Mouse (Mus musculus) megakaryocyte, embryonic 14.5 days (primary cell): ENCODE data around the gene Eno3.

Experiments used
- FLI1 ChIP-seq: IDR thresholded peaks from 2 replicates; pipeline ENCODE4 v1.6.1; 2012; ENCODE audit warnings: low read length, inconsistent platforms, mixed read lengths
- GATA1 ChIP-seq: IDR thresholded peaks from 3 replicates; pipeline ENCODE4 v1.6.1; 2012; ENCODE audit warnings: mixed read lengths, low read length, inconsistent platforms, borderline replicate concordance

DNA sequence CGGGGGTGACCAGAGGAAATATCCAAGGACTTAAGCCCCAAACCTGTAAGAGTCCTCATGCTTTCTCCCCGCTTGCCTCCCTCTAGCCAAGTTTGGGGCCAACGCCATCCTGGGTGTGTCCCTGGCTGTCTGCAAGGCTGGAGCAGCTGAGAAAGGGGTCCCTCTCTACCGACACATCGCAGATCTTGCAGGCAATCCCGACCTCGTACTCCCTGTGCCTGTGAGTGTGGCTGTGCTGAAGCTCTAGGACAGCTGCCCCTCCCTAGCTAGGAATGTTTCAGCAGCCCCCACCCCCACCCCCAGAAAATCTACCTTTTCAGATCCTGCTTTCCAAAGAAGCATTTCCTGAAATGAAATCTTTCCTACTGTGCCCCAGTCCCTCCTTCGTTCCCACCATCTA, 1.9 kb downstream of the Eno3 start:
- TF ChIP-seq FLI1, result no peak
- no peak for TF ChIP-seq GATA1
